Mouse (Mus musculus) megakaryocyte, embryonic 14.5 days (primary cell): Measurements from ENCODE around the gene Papln.

Experiments
- FLI1 ChIP-seq: IDR thresholded peaks from 2 replicates; pipeline ENCODE4 v1.6.1; 2012; ENCODE audit warnings: low read length, inconsistent platforms, mixed read lengths
- GATA1 ChIP-seq: IDR thresholded peaks from 3 replicates; pipeline ENCODE4 v1.6.1; 2012; ENCODE audit warnings: mixed read lengths, low read length, inconsistent platforms, borderline replicate concordance

- TF ChIP-seq GATA1 (no peak), FLI1 (no peak)
Observed at GRCm38 (mm10) chr12:83719431-83719830, 44.0 kb upstream of the Papln start.
